Mouse (Mus musculus) MN1 (cell line): ENCODE results near the gene Zfp451.
"Not testable (repeated sequence)": the region's sequence is repeated elsewhere in the genome, so short reads cannot be mapped to it uniquely, and the experiment has no call there.

ENCODE experiments used
- DNase-seq: peaks from one replicate; pipeline ENCODE4 v3.0.0-alpha.2; 2016; ENCODE audit warnings: low spot score

Gene Zfp451

DNA sequence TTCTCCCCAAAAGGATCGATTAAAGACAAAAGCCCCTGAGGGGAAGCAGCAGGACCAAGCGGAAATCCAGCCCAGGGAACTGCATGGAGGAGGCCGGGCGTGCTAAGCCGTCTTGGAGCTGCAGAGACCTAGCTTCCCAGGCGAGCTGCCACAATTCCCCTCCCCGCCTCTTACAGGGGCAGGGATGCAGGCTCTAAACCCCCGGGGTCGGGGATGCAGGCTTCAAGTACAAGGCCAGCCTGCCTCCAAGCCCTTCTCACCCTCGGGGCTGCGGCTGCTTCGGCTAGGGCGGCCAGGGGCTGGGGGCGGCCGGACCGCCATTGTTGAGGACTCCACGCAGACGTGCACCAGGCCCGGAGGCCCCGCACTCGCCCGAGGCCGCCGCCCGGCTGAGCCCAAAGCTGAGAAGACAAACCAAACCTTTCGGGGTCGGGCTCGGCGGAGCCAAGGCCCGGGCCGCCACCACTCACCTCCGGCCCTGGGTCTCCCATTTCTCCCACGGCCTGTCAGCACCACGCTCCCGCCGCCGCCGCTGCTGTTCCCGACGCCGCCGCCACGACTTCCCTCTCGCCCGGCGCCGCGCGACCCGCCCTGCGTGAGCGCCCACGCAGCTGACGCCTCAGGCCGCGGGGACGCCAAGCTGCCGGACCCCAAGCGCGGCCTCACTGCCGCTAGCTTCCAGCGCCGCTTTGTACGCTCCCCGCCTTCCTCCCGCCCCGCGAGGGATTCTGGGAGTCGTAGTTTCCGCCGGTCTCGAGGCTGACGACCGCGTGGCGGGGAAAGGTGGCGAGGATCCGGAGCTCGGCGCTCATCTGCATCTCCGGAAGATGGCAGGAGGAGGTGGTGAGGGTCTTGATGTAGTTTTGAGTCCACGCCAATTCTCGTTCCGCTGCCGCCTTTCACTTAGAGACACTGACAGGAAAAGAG lies at the start of gene Zfp451:
Gene Zfp451, minus strand, starts transcription at position 728 of the 927 bp plus-strand sequence.
- DNase-seq, result peak; percentile 98

DNA sequence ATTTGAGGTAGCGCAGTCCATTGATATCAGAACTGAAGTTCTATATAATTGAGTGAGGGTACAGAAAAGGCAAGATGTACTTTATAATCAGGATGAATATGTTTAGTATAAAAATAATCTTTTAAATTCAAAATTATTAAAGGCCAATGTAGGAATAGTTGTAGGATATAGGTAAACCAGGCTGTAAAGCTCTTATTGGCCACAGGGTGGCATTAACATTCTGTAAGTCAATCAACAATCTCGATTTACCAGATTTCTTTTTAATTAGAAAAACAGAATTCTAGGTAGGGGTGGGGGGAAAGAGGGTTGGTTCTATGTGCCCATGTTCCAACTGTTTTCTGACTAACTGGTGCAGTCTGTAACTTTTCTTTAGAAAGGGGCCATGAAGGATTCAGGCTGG lies 32.4 kb upstream of the Zfp451 start:
- no peak for DNase-seq

DNA sequence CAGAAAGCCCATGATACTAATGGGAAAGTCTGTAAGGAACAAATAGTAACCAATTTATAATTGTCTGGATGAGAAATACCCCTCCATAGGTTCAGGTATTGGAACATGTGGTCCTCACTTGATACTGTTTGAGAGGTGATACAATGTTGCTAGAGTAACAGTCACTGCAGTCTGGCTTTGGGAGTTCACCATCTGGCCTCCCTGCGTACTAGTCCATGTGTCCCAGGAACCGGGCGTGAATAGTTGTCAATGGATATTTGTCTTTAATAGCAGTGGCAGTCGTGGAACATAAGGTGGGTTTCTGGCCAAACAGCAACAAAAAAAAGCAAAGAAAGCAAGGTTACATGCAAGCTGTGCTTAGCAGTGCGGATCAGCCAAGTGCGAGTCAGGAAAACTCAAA lies 29.4 kb upstream of the Zfp451 start:
- DNase-seq, result no peak

DNA sequence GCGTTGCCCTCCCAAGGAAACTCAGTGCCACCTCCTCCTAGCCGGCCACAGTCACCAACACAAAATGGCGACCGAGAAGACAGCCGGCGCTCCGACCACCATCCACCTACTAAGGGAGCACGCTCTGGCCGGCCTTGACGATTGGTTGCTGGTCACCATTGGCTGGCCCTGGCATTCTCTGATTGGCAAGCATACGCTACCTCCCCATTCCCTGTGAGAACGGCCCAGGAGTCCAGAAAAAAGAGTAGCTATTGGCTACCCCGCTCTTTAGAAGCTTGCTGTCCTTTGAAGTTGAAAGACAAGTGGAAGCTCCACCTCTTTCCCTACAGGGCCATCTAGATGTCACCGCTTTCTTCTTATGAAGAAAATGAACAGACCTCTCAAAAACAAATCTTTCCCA lies 24.6 kb upstream of the Zfp451 start:
- not testable (repeated sequence) for DNase-seq

- DNase-seq, result no peak
These were observed 16.2 kb upstream of the Zfp451 start for GRCm38 (mm10) chr1:33830586-33830985.

GRCm38 (mm10) chr1:33817931-33818330 lies 3.5 kb upstream of the Zfp451 start:
- DNase-seq, result no peak

DNA sequence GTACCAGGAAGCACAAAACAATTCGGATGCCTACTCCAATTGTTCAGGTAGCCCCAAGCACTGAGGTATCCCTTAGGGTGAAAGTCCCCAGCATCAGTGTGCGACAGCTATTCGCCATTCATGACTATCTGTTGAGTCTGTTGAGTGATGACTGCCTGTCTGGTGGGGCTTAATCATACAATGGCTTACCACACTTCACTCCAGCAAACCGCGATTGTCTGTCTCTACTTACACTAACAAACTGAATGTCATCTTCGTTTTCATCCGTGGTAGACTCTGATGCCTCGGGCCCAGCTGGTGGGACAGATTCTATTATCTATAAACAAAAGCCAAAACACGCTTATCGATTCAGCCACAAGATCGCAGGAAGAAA lies 914 bp downstream of the Zfp451 start:
- DNase-seq, result no peak

DNA sequence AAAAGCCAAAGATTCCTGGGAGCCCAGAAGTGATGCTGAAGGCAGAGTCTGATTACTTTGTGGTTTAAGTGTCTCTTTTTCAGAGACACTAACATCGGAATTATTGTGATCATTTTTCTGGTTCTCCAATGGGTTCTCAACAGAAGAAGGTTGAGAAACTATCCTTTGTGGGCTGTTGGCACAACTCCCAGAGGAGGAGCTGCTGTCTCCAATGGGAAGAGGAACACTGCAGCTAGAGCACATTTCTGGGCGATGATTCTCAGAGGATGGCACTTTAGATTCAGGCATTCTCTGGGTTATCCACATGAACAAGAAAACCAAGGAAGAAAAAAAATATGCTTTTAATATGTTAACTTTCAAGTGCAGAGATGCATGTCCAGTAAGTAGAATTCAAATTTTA lies 11.1 kb downstream of the Zfp451 start:
- no peak for DNase-seq

DNA sequence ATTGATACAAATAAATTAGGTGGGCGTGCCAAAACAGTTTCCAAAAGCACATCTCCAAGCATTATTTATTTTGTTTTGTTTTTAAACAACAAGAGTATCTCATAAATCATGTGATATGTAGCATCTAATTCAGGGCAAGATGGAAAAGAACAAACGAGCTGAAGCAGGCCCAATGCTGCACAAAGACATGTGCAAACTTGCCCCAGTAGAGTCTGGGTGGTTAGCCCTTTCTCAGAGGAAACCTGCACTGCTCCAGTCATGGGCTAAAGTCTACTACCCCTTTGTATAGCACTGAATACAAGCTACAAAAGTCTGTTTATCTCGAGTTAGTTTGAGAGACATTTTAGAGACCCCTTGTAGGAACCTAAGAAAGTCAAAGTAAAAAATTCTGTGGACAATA lies 14.8 kb downstream of the Zfp451 start:
- no peak for DNase-seq

DNA sequence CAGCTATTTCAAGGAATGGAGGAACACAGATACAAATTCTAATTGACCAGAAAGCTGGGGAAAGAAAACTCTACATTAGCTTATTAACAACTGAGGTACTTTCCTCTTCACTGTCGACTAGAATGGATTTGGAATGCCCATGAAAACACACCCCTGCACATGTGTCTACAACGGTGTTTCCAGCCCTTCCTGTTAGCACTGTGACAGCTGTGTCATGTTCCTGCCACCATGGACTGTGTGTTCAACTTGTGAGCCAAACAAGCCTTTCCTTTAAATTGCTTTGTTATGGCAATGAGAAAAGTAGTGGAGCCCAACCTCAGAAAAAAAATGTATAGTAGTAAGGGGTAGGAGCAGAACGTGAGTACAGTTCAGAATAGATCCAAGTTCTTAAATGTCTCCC lies 25.9 kb downstream of the Zfp451 start:
- DNase-seq, result no peak

DNA sequence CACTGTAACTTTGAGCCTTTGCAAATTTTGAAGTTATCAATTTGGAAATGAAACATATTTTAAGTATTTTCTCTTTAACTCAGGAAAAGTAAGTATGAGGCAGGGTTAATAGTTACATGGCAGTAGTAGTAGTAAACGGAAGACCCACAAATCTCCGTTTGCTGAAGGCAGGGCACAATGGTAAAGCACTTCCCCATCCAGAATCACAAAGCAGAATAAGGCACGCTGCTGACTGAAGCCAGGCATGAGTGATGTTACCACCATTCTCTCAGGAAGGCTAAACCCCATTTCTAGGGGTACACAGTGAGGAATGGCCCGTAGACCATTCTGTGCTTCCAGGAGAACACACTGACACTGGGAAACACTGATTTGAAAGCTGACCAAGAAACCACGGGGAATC lies 26.3 kb downstream of the Zfp451 start:
- no peak for DNase-seq

DNA sequence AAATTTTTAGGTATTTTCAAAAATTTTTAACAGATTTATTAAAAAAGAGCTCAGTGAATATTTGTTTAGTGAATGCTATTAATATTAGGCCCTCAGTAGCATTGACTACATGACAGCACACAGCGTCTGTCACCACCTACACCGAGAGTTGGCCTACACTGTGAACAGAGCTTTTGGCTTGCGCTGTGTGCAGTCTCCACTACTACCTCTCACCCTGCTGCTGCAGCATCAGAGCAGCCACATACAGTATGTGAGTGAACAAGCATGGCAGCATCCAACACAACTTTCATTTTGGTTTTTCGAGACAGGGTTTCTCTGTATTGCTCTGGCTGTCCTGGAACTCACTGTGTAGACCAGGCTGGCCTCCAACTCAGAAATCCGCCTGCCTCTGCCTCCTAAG lies 29.8 kb downstream of the Zfp451 start:
- no peak for DNase-seq

GRCm38 (mm10) chr1:33776175-33776611 lies 38.2 kb downstream of the Zfp451 start:
- no peak for DNase-seq

GRCm38 (mm10) chr1:33772106-33772505 lies 42.3 kb downstream of the Zfp451 start:
- DNase-seq, result no peak

- no peak for DNase-seq
These were observed 42.8 kb downstream of the Zfp451 start for GRCm38 (mm10) chr1:33771621-33772020.

- DNase-seq, result no peak
These were observed 45.6 kb downstream of the Zfp451 start for GRCm38 (mm10) chr1:33768827-33769226.

GRCm38 (mm10) chr1:33768091-33768787 lies 46.2 kb downstream of the Zfp451 start:
- DNase-seq, result no peak

DNA sequence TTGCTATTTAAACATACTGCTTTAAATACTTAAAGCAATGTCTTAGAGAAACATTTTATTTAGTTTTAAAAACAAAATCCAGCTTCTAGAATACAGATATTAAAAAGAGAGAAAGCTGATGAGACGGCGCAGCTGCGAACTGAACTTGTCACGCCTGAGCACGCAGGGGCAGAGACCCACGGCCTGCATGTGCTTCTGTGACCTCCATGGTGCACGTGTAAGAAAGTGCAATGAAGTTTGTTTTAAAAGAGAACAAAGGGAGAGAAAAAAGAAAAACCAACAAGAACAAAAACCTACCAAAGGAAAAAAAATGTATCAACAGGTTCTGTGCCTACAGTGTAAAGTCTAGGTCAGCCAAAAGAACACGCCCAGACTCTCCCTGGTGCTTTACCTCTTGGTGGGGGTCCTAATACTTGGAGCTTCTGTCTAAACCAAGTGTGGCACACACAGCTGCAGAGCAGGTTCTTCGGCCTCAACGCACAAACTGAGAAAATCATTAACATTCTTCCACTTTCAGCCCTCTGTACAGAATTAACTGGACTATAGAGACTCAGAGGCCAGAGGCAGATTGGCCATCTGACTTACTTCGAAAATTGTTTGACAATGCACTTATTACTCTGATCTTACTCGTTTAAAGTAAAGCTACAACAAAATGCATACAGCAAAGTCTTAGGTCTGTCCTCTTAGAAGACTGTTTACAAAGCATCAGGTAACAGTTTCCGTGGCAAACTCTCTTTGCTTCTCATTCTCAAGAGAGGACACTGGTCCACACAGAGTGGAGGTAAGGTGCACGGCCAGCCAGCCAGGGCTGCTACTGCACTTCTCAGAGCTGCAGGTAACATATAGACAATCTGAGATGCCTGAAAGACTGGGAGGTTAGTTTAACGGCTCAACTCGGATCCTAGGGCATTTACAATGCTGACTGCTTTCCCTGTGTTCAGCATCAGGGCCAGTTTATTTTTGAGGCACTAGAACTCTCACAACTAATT lies 47.6 kb downstream of the Zfp451 start:
- DNase-seq, result no peak

- no peak for DNase-seq
These were observed 48.8 kb downstream of the Zfp451 start for GRCm38 (mm10) chr1:33765468-33766080.

DNA sequence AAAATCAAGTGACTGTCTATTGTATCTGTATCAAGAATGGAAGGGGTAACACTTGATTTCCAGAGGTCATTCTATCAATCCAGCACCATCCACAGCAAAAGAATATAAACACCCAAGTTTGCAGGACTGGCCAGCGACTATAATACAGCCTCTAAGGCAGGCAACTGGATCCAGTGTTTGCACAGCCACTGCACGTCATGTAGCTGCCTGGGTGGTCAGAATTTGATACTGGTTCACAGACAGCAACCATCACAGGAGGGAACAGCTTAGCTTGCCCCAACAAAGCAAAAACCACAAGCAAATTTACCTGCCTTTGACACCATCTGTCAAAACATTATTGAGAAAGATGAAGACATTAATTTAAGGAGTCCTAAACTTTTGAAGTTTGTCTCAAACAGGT lies 50.6 kb downstream of the Zfp451 start:
- no peak for DNase-seq

DNA sequence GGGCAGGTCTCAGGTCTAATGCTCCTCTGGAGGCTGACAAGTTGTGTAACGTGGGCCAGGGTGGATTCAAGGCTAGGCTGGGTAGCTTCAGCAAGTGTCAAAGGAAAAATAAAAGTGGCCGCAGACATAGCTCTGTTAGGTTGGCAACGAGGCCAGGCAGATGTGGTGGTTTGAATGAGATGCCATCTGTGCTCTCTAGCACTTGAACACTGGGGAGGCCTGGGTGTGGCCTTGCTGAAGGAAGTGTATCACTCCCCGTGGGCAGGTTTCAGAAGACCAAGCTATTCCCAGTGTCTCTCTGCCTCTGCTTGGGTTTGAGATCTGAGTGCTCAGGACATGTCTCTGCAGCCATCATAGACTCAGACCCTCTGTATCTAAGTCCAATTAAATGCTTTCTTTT lies 55.9 kb downstream of the Zfp451 start:
- DNase-seq, result peak; percentile 46
